Mouse (Mus musculus) T-helper 17 cell (primary cell): ENCODE measurements around the gene Leng1.

Experiments
- in situ Hi-C, 2 experiments: fragments of 300-600 bp; cut with MboI, MseI; formaldehyde crosslinking; loops; 1 replicate in 1 of 2; 2 replicates in 1 of 2; pipeline ENCODE4 v1.15.1; 2025; ENCODE audit warnings: high pct_unique_total_duplicates in 2 of 2

Leng1 gene

DNA sequence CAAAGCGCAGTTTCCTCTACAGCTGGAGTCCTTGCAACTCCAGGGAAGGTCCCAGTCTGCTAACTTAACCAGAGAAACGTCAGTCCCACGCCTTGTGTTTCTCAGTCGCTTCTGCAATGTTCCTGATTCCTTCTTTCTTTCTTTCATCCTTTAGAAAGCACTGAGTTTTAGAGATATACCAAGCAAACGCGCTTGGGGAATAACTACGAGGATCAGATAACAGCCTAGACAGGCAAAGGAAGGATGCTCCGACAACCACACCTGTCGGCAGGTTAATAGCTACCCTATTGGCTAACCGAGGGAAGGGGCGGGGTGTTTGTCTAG lies 21.3 kb downstream of the Leng1 start:
- in situ Hi-C loops = no loop called here

DNA sequence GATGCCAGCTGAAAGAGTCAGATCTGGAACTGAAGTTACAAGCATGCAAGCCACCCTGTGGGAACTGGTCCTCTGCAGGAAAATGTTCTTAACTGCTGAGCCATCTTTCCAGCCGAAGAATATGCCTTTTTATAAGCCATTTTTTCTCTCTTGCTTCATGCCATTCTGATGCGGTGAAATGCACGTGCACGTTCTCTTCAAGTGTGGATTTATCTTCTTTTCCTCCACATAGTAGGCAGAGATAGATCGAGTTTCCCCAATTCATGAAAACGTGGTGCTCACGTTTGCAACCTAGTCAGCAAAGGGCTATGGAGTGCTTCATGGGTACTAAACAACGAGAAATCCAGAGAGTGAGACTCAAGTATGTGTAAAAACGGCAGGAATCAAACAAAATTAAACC lies 21.8 kb downstream of the Leng1 start:
- in situ Hi-C loops = no loop called here

DNA sequence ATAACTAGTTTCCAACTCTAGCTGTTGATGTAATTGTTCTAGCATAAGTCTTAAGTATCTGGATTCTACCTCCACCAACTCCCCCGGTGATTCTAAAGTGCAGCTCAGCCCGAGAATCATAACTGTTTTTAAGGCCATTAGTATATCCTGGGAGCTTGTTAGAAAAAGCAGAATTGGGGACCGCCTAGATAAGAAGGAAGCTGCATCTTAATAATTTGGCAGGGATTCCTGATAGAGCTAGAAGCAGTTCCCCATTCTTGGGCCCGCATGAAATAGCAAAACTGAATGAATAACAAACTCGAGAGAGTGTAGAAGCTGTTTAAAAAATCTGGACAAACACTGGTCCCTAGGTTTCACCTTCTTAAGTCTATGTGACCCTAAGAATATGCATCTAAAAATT lies 22.2 kb downstream of the Leng1 start:
- in situ Hi-C loops = no loop called here

DNA sequence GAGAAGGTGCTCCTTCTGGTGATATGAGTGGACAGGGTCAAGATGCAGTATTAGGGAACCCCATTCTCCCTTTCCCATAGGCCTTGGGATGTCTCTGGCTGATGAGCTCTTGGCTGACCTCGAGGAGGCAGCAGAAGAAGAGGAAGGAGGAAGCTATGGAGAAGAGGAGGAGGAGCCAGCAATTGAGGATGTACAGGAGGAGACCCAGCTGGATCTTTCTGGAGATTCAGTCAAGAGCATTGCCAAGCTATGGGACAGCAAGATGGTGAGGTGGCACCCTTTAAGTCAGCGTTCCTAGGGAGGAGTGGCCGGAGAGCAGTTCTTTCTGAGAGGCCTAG lies 35.2 kb downstream of the Leng1 start:
- in situ Hi-C loops = no loop called here

DNA sequence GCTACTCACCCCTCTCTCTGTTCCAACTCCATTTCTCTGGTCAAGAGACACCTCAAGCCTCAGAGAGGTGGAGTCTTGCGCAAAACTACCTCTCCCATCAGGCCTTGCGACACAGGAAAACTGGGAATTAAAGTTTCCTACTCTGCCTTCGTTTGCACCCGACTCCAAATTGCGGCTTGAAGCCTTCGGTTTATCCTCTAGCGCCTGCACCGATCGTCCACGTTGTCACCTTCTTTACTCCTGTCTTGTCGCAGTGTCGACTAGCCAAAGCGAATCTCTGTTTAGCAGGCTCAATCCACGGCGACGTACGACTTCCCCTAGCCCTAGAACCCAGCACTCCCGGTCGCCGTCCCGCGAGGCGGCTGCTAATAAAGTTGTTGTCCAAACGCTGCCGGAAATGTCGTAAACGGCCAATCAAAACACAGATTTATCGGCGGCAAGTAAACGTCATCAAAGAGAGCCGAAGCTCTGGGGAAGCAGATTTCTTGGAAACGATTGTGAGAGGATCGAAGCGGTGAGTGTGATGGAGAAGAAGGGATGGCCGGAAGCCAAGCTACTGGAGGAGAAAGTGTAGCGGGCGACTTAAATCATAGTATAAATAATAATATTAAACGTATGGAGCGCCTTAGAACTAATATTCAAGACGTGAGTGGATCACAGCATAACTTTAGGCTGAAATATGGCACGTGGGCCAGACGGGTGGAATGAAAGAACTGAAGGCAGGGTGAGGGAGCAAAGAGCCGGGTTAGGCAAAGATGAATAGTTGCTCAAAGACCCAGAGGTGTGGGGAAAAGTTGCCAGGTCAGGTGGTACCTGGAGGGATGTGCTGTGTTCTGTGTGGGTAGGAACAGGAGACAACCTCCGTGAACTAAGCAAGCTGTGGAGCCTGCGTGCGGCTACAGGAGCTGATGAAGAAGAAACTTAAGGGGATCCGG lies 35.8 kb downstream of the Leng1 start, which contains the start of the genes Tfpt and Prpf31:
Tfpt (minus strand) TSS at position 387 of the 935 bp plus-strand sequence.
Prpf31 (plus strand) TSS at position 443 of the 935 bp plus-strand sequence.
- in situ Hi-C loops = loop anchor here (5.0 to 10.0 kb wide), 2 partner anchors 515 to 1157 kb away; partner anchors contain the start of gene Tmem238 (in 1 of the 2)

DNA sequence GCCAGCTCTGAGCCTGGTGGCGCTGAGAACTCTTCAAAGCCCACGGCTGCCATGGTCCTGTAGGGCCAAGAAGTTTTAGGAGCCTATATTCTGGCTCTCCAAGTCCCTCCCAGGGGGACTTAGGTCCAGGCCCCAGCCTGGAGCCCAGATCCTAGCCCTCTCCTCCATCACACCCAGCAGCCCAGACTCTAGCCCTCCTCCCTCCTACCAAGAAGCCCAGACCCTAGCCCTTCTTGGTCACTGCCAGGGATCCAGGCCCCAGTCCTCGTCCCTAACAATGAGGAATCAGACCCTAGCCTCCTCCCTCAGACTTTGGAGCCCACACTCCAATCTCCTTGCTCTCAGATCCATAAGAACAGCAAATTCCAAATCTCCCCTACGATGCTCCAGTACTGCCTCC lies 36.6 kb downstream of the Leng1 start:
- in situ Hi-C loops = loop anchor here (5.0 to 10.0 kb wide), 2 partner anchors 516 to 1158 kb away; partner anchors contain the start of gene Tmem238 (in 1 of the 2)

DNA sequence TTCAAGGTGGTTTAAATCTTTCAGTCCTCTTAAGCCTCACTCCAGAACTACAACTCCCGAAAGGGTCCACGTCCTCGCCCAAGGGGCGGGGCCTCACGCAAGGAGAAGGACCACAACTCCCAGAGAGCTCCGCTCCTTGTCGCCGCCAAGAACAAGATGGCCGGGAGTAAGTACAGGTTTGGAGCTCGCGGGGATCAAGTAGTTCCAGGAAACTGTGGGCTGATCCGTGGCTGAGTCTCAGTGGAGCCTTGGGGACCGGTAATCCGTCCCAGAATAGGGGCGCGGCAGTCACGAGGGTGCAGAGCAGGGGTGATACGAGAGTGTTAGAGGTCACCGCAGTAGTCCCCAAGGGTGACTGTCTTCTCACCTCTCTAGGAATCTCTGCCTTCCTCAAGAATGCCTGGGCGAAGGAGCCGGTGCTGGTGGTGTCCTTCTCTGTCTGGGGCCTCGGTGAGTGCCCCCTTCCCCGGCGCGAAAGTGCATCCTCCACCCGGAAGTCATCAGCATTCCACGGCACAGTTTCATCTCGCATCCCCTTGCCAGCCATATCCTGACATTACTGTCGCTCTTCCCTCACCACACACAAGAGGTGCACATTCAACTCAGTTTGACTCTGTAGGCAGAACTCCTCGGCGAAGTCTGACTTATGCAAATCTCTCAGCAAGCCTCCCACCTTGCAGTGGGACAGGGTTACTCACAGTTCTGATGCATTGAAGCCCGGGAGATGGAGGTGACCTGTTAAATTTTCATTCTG lies 48.2 kb downstream of the Leng1 start, which contains the start of gene Ndufa3:
Ndufa3 (plus strand) TSS at position 132 of the 754 bp plus-strand sequence.
- in situ Hi-C loops = loop anchor here in 1 of 2 experiments (25.0 kb wide), 1 partner anchor 220 kb away; the partner anchor contains the start of genes Gm15448 and Pira2

DNA sequence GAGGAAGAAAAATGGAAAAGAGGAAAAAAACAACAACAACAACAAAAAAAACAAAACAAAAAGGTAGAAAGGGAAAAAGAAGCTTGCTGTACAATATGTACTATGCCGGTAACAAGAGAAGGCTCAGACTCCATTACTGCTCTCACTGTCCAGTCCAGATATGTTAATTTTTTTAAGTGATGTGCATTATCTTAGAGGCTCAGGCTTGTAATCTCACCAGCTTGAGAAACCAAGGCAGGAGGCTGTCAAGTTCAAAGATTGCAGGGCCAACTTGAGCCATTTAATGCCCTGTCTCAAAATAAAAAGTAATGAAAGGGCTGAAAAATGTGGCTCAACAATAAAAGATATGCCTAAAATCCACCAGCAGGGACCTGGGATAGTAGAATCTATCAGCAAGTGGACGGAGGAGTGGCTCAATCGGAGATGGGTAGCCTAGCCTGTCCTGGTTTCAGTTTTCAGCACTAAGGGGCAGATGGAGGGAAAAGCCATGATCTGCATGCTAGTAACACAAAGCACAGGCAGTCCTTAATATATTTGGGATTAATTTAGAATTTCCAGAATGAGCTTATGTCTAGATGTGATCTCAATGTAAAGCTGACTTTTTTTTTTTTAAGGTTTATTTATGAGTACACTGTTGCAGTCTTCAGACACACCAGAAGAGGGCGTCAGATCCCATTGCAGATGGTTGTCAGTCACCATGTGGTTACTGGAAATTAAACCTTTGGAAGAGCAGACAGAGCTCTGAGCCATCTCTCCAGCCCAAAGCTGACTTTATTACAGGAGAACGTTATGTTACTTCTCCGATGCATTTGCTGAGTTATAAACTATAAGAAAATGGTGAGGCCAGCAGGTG lies 49.0 kb downstream of the Leng1 start:
- in situ Hi-C loops = loop anchor here in 1 of 2 experiments (25.0 kb wide), 1 partner anchor 221 kb away; the partner anchor contains the start of genes Gm15448 and Pira2

DNA sequence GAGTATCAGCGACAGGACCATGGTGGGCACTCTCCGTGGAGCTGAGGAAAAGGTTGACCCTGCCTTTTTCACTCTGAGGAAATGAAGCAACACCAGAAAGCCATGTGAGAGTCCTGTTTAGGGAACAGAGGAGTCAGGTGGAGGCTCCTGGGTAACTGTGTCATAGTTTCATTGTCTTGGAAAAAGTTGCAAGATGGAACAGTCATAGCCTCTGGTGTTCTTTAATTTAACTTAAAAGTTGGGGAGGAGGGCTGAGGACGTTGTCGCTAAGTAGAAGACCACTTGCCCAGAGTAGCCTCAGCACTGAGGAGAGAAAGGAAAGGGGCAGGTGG lies 49.6 kb downstream of the Leng1 start, which contains the start of gene Oscar:
Oscar (minus strand) TSS at position 101 of the 332 bp plus-strand sequence.
- in situ Hi-C loops = loop anchor here in 1 of 2 experiments (25.0 kb wide), 1 partner anchor 221 kb away; the partner anchor contains the start of genes Gm15448 and Pira2

DNA sequence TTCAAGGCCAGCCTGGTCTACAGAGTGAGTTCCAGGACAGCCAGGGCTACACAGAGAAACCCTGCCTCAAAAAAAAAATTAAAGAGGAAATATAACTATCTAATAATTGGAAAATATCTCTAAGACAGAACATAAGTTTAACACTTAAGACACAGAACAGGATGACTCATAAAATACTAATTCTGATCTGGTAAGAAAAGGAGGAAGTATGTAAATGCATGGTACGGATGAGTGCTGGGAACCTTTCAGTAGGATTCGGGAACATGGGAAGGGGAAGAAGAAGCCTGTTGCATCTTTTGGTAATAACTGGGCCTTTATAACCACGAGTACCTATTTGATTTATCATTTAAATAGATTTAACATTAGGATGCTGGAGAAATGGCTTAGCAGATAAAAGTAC lies 51.6 kb downstream of the Leng1 start:
- in situ Hi-C loops = loop anchor here in 1 of 2 experiments (25.0 kb wide), 1 partner anchor 223 kb away; the partner anchor contains the start of genes Gm15448 and Pira2

DNA sequence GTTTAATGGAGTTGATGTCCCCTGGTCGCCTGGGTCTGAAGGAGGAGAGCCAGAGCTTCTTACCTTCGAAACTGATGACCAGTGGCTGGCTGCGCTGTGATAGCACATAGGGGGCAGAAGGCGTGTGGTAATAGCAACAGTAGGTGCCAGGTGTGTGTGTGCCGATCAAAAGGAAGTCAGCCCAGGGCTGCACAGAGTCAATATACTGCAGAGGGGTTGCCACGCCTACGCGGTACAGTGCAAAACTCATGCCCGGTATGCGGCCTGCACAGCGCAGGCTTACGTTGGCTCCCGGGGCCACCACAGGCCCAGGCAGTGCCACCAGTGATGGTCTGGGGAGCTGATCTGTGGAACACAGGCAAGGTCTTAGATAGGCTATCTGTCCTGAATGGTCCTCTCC lies 54.6 kb downstream of the Leng1 start:
- in situ Hi-C loops = loop anchor here in 1 of 2 experiments (25.0 kb wide), 1 partner anchor 226 kb away; the partner anchor contains the start of genes Gm15448 and Pira2

DNA sequence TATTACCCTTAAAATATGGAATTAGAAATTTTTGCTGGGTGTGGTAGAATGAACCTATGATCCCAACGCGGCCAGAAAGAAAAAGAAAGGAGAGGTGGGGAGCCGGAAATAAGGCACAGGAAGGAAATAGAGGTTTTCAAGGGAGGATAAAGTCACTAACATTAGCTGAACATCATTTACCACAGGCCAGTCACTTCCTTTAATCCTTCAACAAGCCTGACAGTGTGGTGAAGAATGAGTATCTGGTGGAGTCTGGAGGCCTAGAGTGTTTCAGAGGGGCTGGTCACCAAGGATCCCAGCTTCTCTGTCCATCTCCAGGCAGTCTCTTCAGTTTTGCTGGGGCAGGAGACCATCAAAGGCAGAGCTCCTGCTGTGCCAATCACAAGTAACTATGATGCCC lies 55.2 kb downstream of the Leng1 start:
- in situ Hi-C loops = loop anchor here in 1 of 2 experiments (25.0 kb wide), 1 partner anchor 227 kb away; the partner anchor contains the start of genes Gm15448 and Pira2
